Mouse (Mus musculus) megakaryocyte, embryonic 14.5 days (primary cell): ENCODE results near the gene Cdr2.

ENCODE experiments used
- FLI1 ChIP-seq: IDR thresholded peaks from 2 replicates; pipeline ENCODE4 v1.6.1; 2012; ENCODE audit warnings: low read length, inconsistent platforms, mixed read lengths
- GATA1 ChIP-seq: IDR thresholded peaks from 3 replicates; pipeline ENCODE4 v1.6.1; 2012; ENCODE audit warnings: mixed read lengths, low read length, inconsistent platforms, borderline replicate concordance

DNA sequence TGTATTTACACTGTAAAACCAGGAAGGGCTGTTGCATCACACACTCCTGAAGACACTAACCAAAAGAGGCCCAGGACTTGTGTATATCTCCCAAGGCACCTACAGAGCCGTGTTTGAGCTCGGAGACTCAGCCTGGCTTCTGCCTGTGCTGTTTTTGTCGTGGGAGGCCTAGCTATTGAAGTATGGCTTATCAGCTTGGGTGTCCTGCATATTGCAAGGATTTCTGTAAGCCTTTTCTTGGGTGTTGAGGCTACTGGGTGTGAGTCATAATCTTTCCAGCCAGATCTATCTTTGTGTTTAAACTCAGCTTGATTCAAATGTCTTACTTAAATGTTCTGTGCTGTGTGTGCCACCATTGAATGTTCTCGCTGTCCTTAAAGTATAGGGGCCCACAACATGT lies 45.6 kb downstream of the Cdr2 start:
- no peak for TF ChIP-seq GATA1
- TF ChIP-seq FLI1 = no peak
